Mouse (Mus musculus) neural tube, embryonic 10.5 days (tissue): ENCODE measurements at regions not wholly inside any gene's neighbourhood (a gene's known extent, or its start where the extent isn't known, plus 50 kb on each side); places are given as distances from the start of the nearest gene placed in this dataset.
"Not testable (repeated sequence)": the region's sequence is repeated elsewhere in the genome, so short reads cannot be mapped to it uniquely, and the experiment has no call there.

ENCODE experiments used
- DNase-seq: peaks from one replicate; pipeline ENCODE4 v3.0.0-alpha.2; 2017; ENCODE audit warnings: low spot score; ENCODE audit errors: extremely low spot score

- no peak for DNase-seq
These were observed 421.2 kb upstream of the N6amt1 start for GRCm38 (mm10) chr16:86932765-86933164.

DNA sequence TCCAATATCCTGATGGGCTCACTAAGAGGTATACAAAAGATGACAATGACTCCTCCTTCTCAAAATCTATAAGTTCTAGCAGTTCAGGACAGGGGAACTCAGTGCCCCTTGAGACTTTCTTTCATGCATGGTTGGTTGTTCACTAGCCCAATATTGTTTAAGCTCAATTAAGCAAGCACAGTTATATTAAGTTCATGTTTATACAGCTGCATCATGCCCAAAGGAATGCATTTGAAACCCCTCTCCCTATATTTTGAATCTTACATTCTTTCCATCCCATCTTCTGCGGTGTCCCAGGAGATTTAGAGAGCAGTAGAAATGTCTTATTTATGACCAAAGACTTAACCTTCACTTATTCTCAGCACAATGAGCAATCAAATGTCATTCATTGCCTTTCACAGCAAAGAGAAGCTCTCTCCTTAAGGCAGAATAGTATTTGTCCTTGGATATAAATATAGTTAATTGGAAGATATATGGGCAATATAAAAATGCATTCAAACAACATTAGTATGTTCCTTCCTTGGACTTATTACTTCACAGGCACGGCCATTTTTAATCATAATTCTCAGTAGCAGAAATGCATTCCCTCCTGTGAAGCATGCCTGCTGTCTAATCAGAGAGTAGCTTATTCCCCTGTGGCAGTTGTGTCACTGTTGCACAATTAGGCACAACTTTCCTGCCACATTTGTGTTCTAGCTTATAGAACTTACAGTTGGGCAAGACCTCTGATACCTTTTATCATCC, 455.8 kb upstream of the N6amt1 start:
- no peak for DNase-seq

GRCm38 (mm10) chr16:86894982-86895381, 459.0 kb upstream of the N6amt1 start:
- no peak for DNase-seq

DNA sequence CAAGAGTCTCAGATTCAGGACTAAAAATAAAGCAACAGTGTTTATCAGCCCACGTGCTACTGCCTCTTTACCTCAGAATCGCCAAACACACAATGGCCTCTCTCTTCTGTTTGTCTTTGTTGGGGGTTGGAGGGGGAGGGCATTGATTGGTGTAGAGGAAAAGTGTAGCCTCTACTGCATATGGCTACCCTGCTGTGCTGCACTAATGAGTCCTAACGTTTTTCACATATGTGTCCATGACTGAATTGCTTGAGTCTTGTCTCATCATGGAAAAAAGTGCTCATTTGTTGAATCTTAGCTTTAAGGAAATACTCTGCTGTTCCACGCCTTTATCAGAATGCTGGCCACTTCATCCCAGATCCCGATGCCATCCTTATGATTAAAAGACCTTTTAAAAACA, 459.7 kb upstream of the N6amt1 start:
- DNase-seq, result no peak

- DNase-seq, result no peak
These were observed 465.6 kb upstream of the N6amt1 start for GRCm38 (mm10) chr16:86888421-86888820.

DNA sequence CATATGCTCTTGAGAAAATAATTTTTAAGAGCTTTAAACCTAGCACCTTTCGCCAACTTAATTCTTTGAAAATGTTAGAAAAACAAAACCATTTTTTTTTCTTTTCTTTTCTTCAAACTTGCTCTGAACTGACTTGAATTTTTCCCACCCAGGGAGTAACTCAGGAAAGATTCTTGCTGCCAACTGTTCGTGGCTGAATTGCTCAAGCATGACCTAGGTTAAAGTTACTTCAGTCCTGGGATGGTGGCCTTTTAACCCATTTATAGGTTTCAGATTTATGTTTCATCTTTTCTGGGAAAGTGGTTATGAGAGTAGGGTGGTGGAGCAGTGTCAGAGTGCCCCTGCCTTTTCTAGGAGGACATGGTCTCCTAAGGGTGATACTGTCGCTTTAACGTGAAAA, 466.4 kb upstream of the N6amt1 start:
- DNase-seq, result no peak

DNA sequence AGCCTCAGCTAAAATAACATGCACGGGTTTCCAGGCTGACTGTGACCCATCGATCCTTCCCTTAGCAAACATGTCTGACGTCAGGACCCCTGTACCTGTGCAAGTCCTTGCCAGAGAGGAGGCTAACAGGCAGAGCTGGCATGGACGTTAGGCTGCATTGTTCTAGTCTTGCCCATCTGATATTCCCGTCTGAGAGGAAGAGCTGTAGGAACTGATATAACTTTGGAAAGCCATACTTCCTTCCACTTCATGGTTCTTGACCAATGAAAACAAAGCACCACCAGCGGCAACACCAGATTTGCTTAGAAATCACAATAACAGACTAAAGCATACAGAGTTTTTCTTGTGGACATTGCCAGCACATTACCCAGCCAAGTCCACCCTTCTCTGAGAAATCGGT, 470.1 kb upstream of the N6amt1 start:
- DNase-seq, result no peak

GRCm38 (mm10) chr16:86882529-86882928, 471.5 kb upstream of the N6amt1 start:
- peak; percentile 55 for DNase-seq

GRCm38 (mm10) chr16:86881583-86881982, 472.4 kb upstream of the N6amt1 start:
- no peak for DNase-seq

GRCm38 (mm10) chr16:86860828-86861227, 493.2 kb upstream of the N6amt1 start:
- no peak for DNase-seq

DNA sequence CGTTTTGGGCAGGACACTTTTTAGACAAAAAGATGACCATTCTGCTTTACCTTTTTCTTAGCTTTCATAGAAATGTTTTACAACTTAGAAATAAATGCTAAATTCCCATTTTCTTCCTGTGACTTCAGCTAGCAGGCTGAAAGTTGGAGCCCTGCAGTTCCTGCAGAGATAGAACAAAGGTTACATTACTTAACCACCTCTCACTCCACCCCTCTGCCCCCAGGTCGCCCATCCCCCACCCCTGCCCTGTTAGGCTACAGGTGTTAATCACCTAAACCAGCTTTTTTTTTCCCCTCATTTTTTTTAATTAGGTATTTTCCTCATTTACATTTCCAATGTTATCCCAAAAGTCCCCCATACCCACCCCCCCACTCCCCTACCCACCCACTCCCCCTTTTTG, 498.1 kb upstream of the N6amt1 start:
- DNase-seq, result no peak

- no peak for DNase-seq
These were observed 498.7 kb upstream of the N6amt1 start for GRCm38 (mm10) chr16:86855312-86855711.

DNA sequence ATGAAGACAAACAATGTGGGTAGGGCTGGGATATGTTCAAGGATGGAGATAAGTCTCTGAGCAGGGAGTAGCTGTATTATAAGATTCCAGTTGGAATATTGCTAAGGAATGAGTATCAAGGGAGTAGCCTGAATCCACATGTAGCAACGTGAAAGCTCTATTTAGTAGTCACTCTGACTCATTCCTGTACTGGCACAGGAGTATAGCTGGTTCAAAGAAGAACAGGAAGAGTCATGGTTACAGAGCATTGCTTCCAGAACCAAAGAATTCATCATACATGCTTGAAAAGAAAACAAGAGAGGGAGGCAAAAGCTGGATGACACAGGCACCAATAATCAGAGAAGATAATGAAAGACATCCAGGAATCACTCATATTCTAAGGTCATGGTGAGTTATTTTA, 500.6 kb upstream of the N6amt1 start:
- no peak for DNase-seq

DNA sequence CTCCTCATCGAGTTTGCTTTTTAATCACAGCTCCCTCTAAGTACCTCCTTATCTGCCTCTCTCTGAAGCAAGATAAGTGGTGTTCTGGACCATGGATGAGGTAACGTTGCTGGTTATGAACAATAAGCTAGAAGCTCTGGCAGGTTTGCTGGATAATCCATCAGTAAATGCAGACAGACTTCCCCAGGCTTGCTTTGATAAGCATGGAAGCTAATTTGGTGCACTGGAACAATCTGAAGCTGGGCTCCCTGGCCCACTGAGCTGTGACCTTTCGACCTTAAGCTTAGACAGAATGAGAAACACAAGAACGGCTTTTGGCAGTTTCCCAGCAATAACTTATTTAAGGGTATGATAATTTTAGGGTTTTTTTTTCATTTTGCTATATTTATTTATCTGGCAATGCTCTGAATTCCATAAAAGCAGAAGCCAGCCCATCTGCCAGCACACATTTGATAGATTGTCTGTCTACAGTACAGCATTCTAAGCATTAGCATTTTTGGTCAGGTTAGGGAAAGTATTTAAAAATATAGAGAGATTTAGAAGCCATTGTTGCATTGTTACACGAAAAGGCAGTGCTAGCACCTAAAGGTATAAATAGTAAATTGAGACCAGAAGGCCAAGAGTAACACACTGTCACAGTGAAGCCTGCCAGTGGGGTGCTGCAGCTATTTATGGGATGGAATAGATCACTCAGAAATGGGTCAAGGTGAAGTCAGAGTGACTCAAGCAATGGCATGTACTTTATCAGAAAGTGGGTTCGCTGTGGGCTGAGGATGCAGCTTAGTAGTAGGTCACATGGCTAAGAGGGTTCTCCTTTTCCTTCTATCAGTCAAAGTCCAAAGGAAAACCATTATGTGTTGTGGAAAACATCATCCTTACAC, 515.3 kb upstream of the N6amt1 start:
- DNase-seq, result peak; percentile 18

- DNase-seq, result no peak
These were observed 526.3 kb upstream of the N6amt1 start for GRCm38 (mm10) chr16:86827645-86828044.

DNA sequence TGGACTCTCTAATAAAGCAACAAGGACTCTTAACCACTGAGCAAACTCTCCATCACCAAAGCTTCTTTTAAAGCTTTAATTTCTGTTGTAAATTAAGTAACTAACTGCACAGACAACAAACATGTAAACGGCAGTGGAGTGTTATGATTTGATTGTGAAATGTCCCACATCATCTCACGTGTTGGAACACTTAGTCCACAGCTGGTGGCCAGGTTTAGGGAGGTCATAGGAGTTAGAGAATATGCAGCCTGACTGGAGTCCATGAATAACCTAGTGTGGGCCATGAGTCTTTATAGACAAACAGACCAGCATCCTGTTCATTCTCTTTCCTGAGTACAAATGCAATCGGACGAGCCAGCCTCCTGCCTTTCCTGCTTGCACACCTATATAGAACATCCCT, 527.3 kb upstream of the N6amt1 start:
- DNase-seq, result no peak

- no peak for DNase-seq
These were observed 530.5 kb upstream of the N6amt1 start for GRCm38 (mm10) chr16:86823496-86823895.

GRCm38 (mm10) chr16:86821586-86821985, 532.4 kb upstream of the N6amt1 start:
- no peak for DNase-seq

GRCm38 (mm10) chr16:86818639-86819038, 535.3 kb upstream of the N6amt1 start:
- DNase-seq, result not testable (repeated sequence)

GRCm38 (mm10) chr16:86816763-86817593, 537.0 kb upstream of the N6amt1 start:
- DNase-seq, result no peak

DNA sequence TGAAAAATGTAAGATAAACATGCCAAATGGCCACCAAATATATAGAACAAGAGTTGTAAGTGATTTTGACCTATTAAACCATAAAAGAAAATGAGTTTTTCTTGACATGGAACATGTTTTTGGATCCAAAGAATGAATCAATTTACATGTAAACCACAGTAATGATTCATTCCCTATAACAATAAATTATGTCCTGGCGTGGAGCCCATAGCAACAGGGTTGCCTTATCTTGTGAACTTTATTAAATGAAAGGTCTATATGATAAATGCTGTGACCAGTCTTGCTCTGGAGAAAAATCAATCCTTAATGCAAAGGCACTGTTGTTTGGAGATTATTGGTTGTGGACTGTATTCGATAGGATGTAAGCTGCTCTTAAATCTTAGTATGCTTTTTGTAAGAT, 538.0 kb upstream of the N6amt1 start:
- no peak for DNase-seq

- no peak for DNase-seq
These were observed 541.3 kb upstream of the N6amt1 start for GRCm38 (mm10) chr16:86812692-86813091.
